Mouse (Mus musculus): ENCODE measurements around the gene Gh.

GRCm38 (mm10) chr11:106317801-106318200 lies 16.1 kb upstream of the Gh start:
- TF ChIP-seq MYOG (IDR thresholded peaks at IDR 0.05; ENCODE audit: control insufficient read depth in 1 of 3, insufficient read depth in 1 of 3, insufficient read length in 2 of 3, low read depth in 2 of 3) (no peak), POLR2A (IDR thresholded peaks at IDR 0.05; ENCODE audit: insufficient read length, low read depth) (no peak), TCF3 (IDR thresholded peaks at IDR 0.05; ENCODE audit: insufficient read length, low read depth) (no peak), E2F4 (IDR thresholded peaks at IDR 0.05; ENCODE audit: insufficient read depth) (no peak), USF1 (IDR thresholded peaks at IDR 0.05; ENCODE audit: low read depth) (no peak), MAX (IDR thresholded peaks at IDR 0.05; ENCODE audit: low read depth) (no peak)
